Mouse (Mus musculus): Measurements from ENCODE around the gene Frmpd2. TPM values are rescaled to one million over a fixed set of nuclear protein-coding genes. Genes with fewer than 3 reads are reported as not detected.

Frmpd2 gene
- polyA plus RNA-seq, 1 experiment from 2014 or later = not detected

DNA sequence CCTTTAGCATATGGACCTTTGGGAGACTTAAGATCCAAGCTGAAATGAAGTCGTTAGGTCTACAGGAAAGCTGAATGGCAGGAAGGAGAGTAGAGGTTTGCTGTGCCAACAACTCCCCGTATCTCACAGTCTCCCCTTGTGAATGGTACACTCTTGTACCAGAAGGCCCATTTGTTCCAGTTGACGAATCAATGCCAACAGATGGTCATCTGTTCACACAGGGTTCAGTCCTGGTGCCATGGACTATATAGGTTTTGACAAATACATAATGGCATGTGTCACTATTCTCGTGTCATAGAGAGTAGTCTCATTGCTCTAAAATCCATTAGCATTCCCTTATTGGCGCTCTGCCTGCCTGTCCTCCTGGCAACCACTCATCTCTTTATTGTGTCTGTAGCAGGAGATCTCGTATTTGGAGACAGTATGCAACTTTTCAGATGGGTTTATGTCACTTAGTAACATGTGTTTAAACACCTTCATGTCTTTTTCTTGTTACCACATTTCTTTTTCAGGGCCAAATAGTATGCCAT is 43.3 kb downstream of the Frmpd2 start:
- Histone ChIP-seq H3K9ac (no peak overlapping the region), H3K4me3 (no peak overlapping the region), H3K4me2 (no peak overlapping the region), H3K27me3 (no peaks in the 10 kb centered on the region), H3K4me1 (peaks cover 9% of the 10 kb centered on the region; the same call in 1 of the 2 replicates), H3K9me3 (replicated peaks) (no peaks in the 10 kb centered on the region), H3K36me3 (ENCODE audit: poor library complexity, severe bottlenecking) (no peaks in the 10 kb centered on the region), H3K27ac (no peak overlapping the region)
- 69% methylated on average over 6 of the region's 6 CpGs for WGBS
- peak; percentile 72; the same call in 1 of the 2 replicates for ATAC-seq

DNA sequence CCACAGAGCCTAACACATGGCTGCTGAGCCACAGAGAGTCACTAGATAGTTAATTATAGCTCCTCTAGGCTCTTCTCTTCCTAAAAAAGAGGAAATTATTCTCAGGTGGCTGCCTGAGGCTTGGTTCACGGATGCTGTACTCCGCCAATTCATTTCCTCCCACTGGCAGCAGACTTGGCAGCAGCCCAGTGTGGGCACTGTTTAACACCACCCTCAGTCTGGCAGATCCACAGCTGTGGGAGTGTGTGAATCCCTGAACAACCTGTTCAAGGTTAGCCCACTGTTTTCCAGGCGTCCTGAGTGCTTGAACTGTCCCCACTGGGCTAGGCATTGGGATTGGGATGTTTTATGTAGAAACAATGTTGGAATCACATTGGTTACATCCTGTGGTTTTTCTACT is 50.0 kb downstream of the Frmpd2 start:
- Histone ChIP-seq H3K9ac (no peak overlapping the region), H3K4me2 (no peak overlapping the region), H3K4me3 (no peak overlapping the region), H3K27ac (peak overlapping the region; percentile 48), H3K4me1 (peaks cover 11% of the 10 kb centered on the region; the same call in 1 of the 2 replicates), H3K36me3 (ENCODE audit: poor library complexity, severe bottlenecking) (no peaks in the 10 kb centered on the region), H3K9me3 (replicated peaks) (no peaks in the 10 kb centered on the region), H3K27me3 (no peaks in the 10 kb centered on the region)
- 38% methylated on average over 3 of the region's 3 CpGs for WGBS
- peak; percentile 63 for ATAC-seq

DNA sequence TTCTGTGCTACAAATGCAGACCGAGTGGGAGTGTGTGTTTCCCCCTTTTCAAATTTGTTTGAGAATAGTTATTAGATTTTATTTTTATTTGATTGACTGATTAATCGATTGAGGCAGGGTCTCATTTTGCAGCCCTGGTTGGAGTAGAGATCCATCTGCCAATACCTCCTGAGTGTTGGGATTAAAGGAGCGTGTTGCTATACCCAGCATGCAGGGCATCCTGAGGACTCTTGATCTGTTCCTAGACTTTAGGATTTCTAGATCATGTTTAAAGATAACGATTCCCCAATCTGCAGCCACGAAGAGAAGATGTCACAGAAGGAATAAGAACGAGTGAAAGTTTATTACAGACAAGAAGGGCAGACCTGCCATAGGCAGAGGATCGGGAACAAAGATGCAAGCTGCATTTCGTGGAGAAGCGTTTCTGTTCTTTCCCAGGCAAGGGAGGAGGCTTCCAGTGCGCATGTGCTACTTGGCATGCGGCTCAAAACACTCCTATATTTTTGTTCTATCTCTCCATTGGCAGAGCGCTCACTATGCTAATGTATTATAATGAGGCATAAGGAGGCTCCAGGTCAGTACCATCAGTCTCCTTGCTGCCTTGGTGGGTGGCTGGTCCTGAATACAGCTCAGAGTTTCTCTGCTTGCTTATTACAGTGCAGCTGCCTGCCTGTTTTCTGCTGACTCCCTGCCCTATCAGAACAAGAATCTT is 53.9 kb downstream of the Frmpd2 start:
- peak; percentile 96 for ATAC-seq
- Histone ChIP-seq H3K27ac (peak overlapping the region; percentile 2; the same call in 1 of the 2 replicates), H3K36me3 (ENCODE audit: poor library complexity, severe bottlenecking) (no peaks in the 10 kb centered on the region), H3K4me3 (no peak overlapping the region), H3K9ac (no peak overlapping the region), H3K27me3 (no peaks in the 10 kb centered on the region), H3K4me2 (no peak overlapping the region), H3K4me1 (peaks cover 11% of the 10 kb centered on the region; the same call in 1 of the 2 replicates), H3K9me3 (replicated peaks) (no peaks in the 10 kb centered on the region)
- 50% methylated on average over 12 of the region's 12 CpGs for WGBS

DNA sequence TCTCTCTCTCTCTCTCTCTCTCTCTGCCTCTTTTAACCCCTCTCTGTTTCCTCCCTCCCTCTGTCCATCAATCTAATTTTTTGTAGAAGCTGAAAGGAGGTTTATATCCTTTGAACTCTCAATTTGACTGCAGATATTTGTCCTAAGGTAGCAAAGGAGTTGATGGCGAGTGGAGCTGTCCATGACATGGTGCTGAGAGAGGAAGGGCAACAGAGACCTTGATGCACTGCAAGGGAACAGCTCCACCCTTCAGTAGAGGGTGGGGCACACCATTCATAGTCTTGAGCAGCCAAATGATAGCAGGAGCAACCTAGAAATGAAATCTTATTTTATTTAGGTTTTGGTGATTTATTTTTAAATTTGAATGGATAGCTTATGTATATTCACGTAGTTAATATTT is 55.1 kb downstream of the Frmpd2 start:
- H3K4me3 ChIP-seq = no peak overlapping the region
- ATAC-seq = no peak

DNA sequence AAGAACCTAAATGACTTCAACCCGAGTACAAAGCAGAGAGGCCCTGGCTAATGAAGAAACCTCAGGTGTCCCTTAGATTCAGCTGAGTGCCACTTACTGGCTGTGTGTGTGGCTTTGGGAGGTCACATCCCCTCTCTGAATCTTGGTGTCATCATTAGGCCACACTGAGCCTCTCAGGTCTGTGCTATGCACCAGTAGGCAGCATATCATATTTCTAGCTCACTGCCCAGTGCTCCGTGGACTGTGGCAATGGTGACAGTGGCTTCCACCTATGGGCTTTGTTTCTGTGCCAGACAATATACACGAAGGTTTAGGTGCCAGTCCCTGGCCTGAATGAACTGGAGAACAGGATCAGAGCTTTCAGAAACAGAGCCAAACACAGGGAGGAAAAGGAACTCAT is 56.4 kb downstream of the Frmpd2 start:
- H3K9ac ChIP-seq = no peak overlapping the region
- H3K4me2 ChIP-seq = no peak overlapping the region
- 58% methylated on average over 3 of the region's 3 CpGs for WGBS

More for the DNA sequence above, 55.1 kb downstream of the Frmpd2 start:
- peaks cover 11% of the 10 kb centered on the region; the same call in 1 of the 2 replicates for H3K4me1 ChIP-seq
- no peaks in the 10 kb centered on the region for H3K27me3 ChIP-seq
- no peaks in the 10 kb centered on the region for H3K9me3 ChIP-seq (replicated peaks)
- no peak overlapping the region for H3K4me2 ChIP-seq
- H3K9ac ChIP-seq = no peak overlapping the region
- H3K36me3 ChIP-seq (ENCODE audit: poor library complexity, severe bottlenecking) = no peaks in the 10 kb centered on the region
- no peak overlapping the region for H3K27ac ChIP-seq
- WGBS = 67% methylated on average over 2 of the region's 2 CpGs

DNA sequence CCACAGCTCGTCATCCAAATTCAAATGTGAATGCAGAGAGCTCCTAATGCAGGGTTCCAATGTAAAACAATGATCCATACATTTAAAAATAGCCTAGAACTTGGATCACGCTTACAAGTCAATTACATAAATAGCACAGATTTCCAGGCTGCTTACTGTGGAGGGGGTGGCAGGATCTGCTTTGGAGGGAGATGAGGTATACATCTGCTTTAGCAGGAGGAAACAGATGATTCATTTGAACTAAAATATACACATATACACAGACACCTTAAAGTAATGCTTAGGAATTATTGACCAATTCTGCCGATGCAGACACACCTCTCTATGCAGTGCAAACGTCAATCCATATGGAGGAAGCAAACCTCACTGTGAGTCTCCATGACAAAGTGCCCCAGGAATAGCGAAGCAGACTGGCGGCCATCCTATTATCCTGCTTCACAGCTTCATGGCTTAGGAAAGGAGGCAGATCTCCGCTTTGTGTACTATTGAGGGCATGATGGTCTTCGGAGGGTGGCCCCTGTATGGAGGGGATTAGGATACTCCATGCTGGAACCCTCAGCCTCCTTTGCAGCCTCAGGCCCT is 59.9 kb downstream of the Frmpd2 start:
- no peak overlapping the region for H3K27ac ChIP-seq
- no peaks in the 10 kb centered on the region for H3K4me1 ChIP-seq
- no peaks in the 10 kb centered on the region for H3K9me3 ChIP-seq (replicated peaks)
- H3K36me3 ChIP-seq (ENCODE audit: poor library complexity, severe bottlenecking) = no peaks in the 10 kb centered on the region
- no peaks in the 10 kb centered on the region for H3K27me3 ChIP-seq
- H3K4me2 ChIP-seq = no peak overlapping the region
- WGBS = 68% methylated on average over 8 of the region's 8 CpGs
- no peak overlapping the region for H3K4me3 ChIP-seq
- H3K9ac ChIP-seq = no peak overlapping the region
- no peak for ATAC-seq

More for the DNA sequence above, 56.4 kb downstream of the Frmpd2 start:
- no peak for ATAC-seq
- H3K9me3 ChIP-seq (replicated peaks) = no peaks in the 10 kb centered on the region
- H3K27ac ChIP-seq = no peak overlapping the region
- H3K4me3 ChIP-seq = no peak overlapping the region
- H3K36me3 ChIP-seq (ENCODE audit: poor library complexity, severe bottlenecking) = no peaks in the 10 kb centered on the region
- H3K4me1 ChIP-seq = peaks cover 11% of the 10 kb centered on the region; the same call in 1 of the 2 replicates
- H3K27me3 ChIP-seq = no peaks in the 10 kb centered on the region

DNA sequence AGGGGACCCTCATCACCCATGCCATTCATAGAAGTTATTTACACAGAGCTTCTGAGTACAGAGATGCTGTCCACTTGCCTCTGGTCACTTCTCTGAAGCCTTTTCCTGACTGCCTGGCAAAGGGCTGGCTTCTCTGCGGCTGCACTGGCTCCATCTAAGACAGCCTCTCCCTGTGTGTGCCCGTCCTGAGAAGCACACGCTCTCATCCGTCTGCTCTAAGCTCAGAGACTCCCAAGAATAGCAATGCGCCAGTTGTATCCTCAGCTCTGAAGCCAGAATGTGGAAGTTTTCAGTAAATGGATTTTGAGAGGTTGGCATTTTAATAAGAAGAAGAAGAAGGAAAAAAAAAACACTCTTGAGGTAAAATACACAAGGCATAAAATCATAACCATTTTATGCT is 61.3 kb downstream of the Frmpd2 start:
- Histone ChIP-seq H3K36me3 (ENCODE audit: poor library complexity, severe bottlenecking) (no peaks in the 10 kb centered on the region), H3K9me3 (replicated peaks) (no peaks in the 10 kb centered on the region), H3K9ac (no peak overlapping the region), H3K4me1 (no peaks in the 10 kb centered on the region), H3K27me3 (no peaks in the 10 kb centered on the region), H3K4me2 (no peak overlapping the region), H3K27ac (no peak overlapping the region), H3K4me3 (no peak overlapping the region)
- no peak for ATAC-seq
- WGBS = 89% methylated on average over 5 of the region's 5 CpGs

DNA sequence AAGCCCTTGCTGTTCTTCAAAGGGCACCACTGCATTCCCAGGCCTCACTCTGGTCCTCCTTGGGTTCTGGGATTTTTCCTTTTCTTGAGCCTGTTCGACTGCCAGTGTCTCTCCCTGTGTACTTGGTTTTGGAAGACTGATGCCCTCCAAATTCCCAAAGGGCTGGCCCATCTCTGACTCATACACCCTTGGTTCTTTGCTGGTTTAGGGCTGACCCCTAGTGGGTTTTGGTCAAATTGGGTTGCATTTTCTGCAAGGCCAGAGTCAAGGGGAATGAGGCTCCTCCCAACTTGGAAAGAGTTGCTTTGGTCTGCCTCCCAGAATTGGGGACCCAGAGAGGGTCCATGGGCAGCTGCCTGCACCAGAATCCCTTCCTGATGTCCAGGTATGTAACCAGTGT is 62.0 kb downstream of the Frmpd2 start:
- Histone ChIP-seq H3K27ac (no peak overlapping the region), H3K36me3 (ENCODE audit: poor library complexity, severe bottlenecking) (no peaks in the 10 kb centered on the region), H3K4me1 (no peaks in the 10 kb centered on the region), H3K9ac (no peak overlapping the region), H3K4me3 (no peak overlapping the region), H3K27me3 (no peaks in the 10 kb centered on the region), H3K9me3 (replicated peaks) (no peaks in the 10 kb centered on the region), H3K4me2 (no peak overlapping the region)
- WGBS = 77% methylated on average over 1 of the region's 1 CpGs
- ATAC-seq = no peak

DNA sequence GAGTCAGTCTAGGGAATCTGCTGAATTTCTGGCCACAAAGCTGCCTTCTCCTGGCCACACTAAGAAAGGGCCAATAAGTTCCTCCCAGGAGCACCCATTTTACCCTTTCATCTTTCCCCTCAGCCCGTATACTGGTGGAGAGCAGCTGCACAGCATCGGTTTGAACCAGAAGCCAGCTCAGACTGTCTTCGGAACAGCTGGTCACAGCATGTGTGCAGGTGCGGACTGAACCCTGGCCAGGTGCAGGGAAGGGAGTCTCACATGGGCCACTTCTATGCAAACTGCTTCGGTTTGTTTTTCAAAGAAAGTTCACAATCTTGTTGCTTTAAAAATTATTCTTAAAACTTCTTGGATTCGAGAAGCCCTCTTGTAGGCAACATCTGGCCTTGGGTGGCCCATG is 63.8 kb downstream of the Frmpd2 start:
- no peaks in the 10 kb centered on the region for H3K4me1 ChIP-seq
- no peaks in the 10 kb centered on the region for H3K9me3 ChIP-seq (replicated peaks)
- H3K27me3 ChIP-seq = no peaks in the 10 kb centered on the region
- no peak for ATAC-seq
- 80% methylated on average over 6 of the region's 6 CpGs for WGBS
- no peak overlapping the region for H3K9ac ChIP-seq
- H3K4me2 ChIP-seq = no peak overlapping the region
- H3K36me3 ChIP-seq (ENCODE audit: poor library complexity, severe bottlenecking) = no peaks in the 10 kb centered on the region
- H3K4me3 ChIP-seq = no peak overlapping the region
- H3K27ac ChIP-seq = no peak overlapping the region

DNA sequence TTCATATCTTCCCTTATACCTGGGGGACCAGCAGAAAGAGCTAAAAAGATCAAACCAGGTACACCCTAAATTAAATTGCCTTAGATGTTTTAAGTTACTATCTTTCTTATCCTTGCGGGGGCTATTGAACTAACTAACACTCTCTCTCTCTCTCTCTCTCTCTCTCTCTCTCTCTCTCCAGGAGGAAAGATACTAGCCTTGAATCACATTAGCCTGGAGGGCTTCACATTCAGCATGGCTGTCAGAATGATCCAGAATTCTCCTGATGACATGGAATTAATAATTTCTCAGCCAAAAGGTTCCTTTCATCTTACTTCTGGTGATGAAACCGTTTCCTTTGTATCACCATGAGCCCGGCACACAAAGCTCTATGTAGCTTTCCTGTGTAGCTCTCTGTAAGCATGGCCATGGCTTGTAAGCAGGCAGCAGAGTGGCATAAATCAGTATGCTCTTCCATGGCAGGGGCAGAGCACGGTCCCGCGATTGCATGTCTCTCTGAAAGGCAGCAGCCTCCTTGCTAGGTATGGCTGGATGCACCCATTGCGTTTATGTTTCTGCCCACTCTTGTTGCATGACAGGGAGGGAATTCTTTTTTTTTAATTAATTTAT is 68.2 kb downstream of the Frmpd2 start:
- Histone ChIP-seq H3K9me3 (replicated peaks) (no peaks in the 10 kb centered on the region), H3K4me1 (no peaks in the 10 kb centered on the region), H3K27ac (no peak overlapping the region), H3K4me3 (no peak overlapping the region), H3K27me3 (no peaks in the 10 kb centered on the region), H3K9ac (no peak overlapping the region), H3K36me3 (ENCODE audit: poor library complexity, severe bottlenecking) (no peaks in the 10 kb centered on the region), H3K4me2 (no peak overlapping the region)
- WGBS = 91% methylated on average over 7 of the region's 7 CpGs
- ATAC-seq = no peak

DNA sequence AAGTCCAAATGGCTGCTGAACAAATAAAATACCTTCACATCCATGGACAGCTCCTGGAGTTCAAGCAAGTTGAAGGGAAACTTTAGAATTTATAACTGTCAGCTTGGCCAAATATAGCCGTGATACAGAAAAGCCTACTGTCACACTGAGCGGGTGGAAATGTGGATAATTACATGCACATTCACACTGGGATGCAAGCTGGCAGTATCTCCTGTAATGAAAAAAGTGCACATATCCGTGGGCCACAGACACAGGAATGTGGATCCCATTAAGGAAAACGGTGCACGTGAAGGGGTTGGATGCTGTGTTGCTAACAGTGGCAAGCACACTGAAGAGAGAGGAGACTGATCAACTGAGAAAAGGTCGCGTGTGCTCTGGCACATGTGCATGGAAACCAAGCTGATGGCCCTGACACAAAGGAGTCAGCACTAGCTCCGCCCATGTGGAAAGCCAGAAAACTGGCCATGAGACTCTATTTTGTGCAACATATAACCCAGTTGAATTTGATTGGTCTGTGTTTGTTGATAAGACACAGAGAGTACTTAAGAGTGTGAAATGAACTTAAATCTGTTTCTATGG is 74.2 kb downstream of the Frmpd2 start:
- 0 out of 2 replicates have a peak overlapping the region, but pooled peaks have one; percentile 1 for H3K27ac ChIP-seq
- no peak overlapping the region for H3K4me2 ChIP-seq
- H3K4me3 ChIP-seq = no peak overlapping the region
- WGBS = 84% methylated on average over 8 of the region's 8 CpGs
- H3K36me3 ChIP-seq (ENCODE audit: poor library complexity, severe bottlenecking) = no peaks in the 10 kb centered on the region
- H3K4me1 ChIP-seq = peaks cover 16% of the 10 kb centered on the region; the same call in 1 of the 2 replicates
- ATAC-seq = no peak; the same call in 1 of the 2 replicates
- no peak overlapping the region for H3K9ac ChIP-seq
- H3K9me3 ChIP-seq (replicated peaks) = no peaks in the 10 kb centered on the region
- H3K27me3 ChIP-seq = no peaks in the 10 kb centered on the region

DNA sequence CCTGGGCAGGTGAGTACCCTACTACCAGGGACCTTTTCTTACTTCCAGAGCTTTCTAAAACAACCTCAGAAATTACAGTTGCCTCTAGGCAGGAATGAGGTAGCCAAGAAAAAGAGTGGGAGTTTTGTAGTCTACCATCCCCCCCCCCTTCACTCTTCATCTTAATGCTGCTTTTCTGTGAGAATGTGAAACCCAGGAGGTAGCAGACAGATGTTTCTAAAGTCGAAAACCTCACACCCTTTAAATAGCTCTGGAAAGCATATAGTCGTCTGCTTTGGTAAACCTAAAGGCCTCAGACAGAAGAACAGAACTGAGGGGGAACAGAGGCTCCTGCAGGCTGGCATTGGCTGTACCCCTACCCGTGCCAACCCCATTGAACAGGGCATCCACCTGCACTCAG is 77.2 kb downstream of the Frmpd2 start:
- Histone ChIP-seq H3K27ac (no peak overlapping the region), H3K27me3 (no peaks in the 10 kb centered on the region), H3K9ac (no peak overlapping the region), H3K4me2 (no peak overlapping the region), H3K4me1 (peaks cover 16% of the 10 kb centered on the region; the same call in 1 of the 2 replicates), H3K4me3 (no peak overlapping the region), H3K36me3 (ENCODE audit: poor library complexity, severe bottlenecking) (no peaks in the 10 kb centered on the region), H3K9me3 (replicated peaks) (no peaks in the 10 kb centered on the region)
- no peak for ATAC-seq
- 74% methylated on average over 3 of the region's 3 CpGs for WGBS

All from forebrain, embryonic 13.5 days (tissue).